Mouse (Mus musculus) testis, adult 10 weeks (tissue): ENCODE measurements around the gene Iqub. TPM values are rescaled to one million over a fixed set of nuclear protein-coding genes. Genes with fewer than 3 reads are reported as not detected.

Experiments
- polyA plus RNA-seq: library from polyadenylated mRNA; stranded (reverse); fragments of 350-450 nt; fragmentation: Illumina TruSeq; extraction: RNeasy Lipid Tissue Mini Kit (QIAGEN cat#74804); gene quantifications from one replicate; pipeline ENCODE4 v1.2.3, GENCODE M21; 2014; ENCODE audit warnings: low read depth, low replicate concordance

Gene Iqub
- polyA plus RNA-seq: 241 TPM

GRCm38 (mm10) chr6:24514552-24515284 lies at the start of gene Iqub:
Gene Iqub (minus strand): TSS chr6:24515067.

GRCm38 (mm10) chr6:24528064-24528243 lies 13.1 kb upstream of the Iqub start, which contains the start of gene Asb15:
Gene Asb15 (plus strand): TSS chr6:24528144.

GRCm38 (mm10) chr6:24527155-24528063 lies 12.5 kb upstream of the Iqub start, which contains the start of gene Ndufa5:
Gene Ndufa5 (minus strand): TSS chr6:24528013.

Other genes with a start within 250 kb of the Iqub start
- 214 TPM for gene Ndufa5, start 12.9 kb upstream of the Iqub start, polyA plus RNA-seq
- 38.8 TPM for gene Asb15, start 13.1 kb upstream of the Iqub start, polyA plus RNA-seq
- not detected for gene Lmod2, start 82.7 kb upstream of the Iqub start, polyA plus RNA-seq
- 36.6 TPM for gene Wasl, start 149.9 kb upstream of the Iqub start, polyA plus RNA-seq
- 189 TPM for gene Hyal6, start 218.2 kb upstream of the Iqub start, polyA plus RNA-seq
- 1.3 TPM for gene Hyal4, start 233.3 kb upstream of the Iqub start, polyA plus RNA-seq